Mouse (Mus musculus) midbrain, embryonic 12.5 days (tissue): ENCODE results near the gene Flt3l. TPM values are rescaled to one million over a fixed set of nuclear protein-coding genes. Genes with fewer than 3 reads are reported as not detected.
"Not testable (repeated sequence)": the region's sequence is repeated elsewhere in the genome, so short reads cannot be mapped to it uniquely, and the experiment has no call there.

ENCODE experiments used
- ATAC-seq: fragments of 200-750 bp; cut with Nextera tagmentation; 2 replicates; pipeline ENCODE4 v1.8.0; 2017; ENCODE audit warnings: low read depth, moderate TSS enrichment, moderate library complexity; ENCODE audit not compliant: low FRiP score
- H3K27ac ChIP-seq: fragments of 300-500 bp; sonication (generic); replicated peaks from 2 replicates; pipeline ENCODE4 v1.5.1; 2016; ENCODE audit warnings: mild to moderate bottlenecking
- H3K27me3 ChIP-seq: fragments of 300-500 bp; sonication (generic); 2 replicates; pipeline ENCODE4 v1.6.1; 2016; ENCODE audit warnings: mild to moderate bottlenecking
- H3K36me3 ChIP-seq: fragments of 300-500 bp; sonication (generic); 2 replicates; pipeline ENCODE4 v1.6.1; 2016
- H3K4me1 ChIP-seq: fragments of 300-500 bp; sonication (generic); 2 replicates; pipeline ENCODE4 v1.6.1; 2016
- H3K4me2 ChIP-seq: fragments of 300-500 bp; sonication (generic); replicated peaks from 2 replicates; pipeline ENCODE4 v1.6.1; 2016; ENCODE audit warnings: mild to moderate bottlenecking, moderate library complexity
- H3K4me3 ChIP-seq: fragments of 300-500 bp; sonication (generic); 2 replicates; pipeline ENCODE4 v1.5.1; 2016; ENCODE audit warnings: mild to moderate bottlenecking
- H3K9ac ChIP-seq: fragments of 300-500 bp; sonication (generic); replicated peaks from 2 replicates; pipeline ENCODE4 v1.6.1; 2016; ENCODE audit warnings: mild to moderate bottlenecking, moderate library complexity
- H3K9me3 ChIP-seq: fragments of 300-500 bp; sonication (generic); 2 replicates; pipeline ENCODE4 v1.6.1; 2016; ENCODE audit warnings: mild to moderate bottlenecking
- WGBS: fragments of 180-500 bp; shearing (Covaris S2); methylation state at CpG from one replicate; pipeline ENCODE4 v1.1.7; 2016; 5-methylcytosine and 5-hydroxymethylcytosine counted together
- polyA plus RNA-seq: library from polyadenylated mRNA; unstranded; fragments of >200 nt; fragmentation: Nextera tagmentation; extraction: Ambion mirVana; gene quantifications from 2 replicates; pipeline ENCODE4 v1.2.1, GENCODE M21; 2016

Gene Flt3l
- polyA plus RNA-seq, 1 experiment from 2014 or later, result 1.2 TPM

DNA sequence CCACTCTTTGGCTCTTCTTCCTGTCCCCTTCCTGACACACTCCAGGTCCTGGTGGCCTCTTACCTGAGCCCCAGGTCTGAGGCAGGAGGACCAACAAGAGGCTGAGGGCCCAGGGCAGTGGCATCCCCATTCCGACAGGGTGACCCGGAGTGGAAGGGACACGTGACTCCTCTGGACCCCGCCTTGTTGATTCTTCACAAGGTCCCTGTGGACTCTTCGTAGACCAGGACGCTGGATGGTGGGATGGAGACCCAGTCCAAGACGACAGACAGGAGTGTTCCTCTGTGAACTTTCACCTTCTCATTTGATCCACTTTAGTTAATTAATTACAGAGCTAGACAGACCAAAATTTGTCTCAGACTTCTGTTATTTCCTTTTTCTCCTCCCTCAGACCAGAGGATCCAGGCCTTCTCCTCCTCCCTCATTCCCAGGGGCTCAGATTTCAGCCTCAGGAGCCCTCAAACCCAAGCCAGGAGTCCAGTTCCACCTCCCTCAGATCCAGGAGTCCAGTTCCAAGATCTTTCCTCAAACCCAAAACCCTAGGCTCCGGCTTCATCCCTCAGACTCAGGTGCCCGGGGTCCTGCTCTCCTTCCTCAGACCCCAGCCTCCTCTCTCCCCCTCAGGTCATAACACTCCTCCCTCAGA lies 33.2 kb downstream of the Flt3l start:
- H3K9me3 ChIP-seq, result no peaks in the 10 kb centered on the region
- no peak overlapping the region for H3K4me2 ChIP-seq
- H3K27me3 ChIP-seq, result no peaks in the 10 kb centered on the region
- no peak for ATAC-seq
- H3K27ac ChIP-seq, result no peak overlapping the region
- no peak overlapping the region for H3K4me3 ChIP-seq
- no peaks in the 10 kb centered on the region for H3K36me3 ChIP-seq
- H3K4me1 ChIP-seq, result peaks cover 6% of the 10 kb centered on the region; the same call in 1 of the 2 replicates
- WGBS, result 88% methylated on average over 9 of the region's 9 CpGs
- H3K9ac ChIP-seq, result no peak overlapping the region

DNA sequence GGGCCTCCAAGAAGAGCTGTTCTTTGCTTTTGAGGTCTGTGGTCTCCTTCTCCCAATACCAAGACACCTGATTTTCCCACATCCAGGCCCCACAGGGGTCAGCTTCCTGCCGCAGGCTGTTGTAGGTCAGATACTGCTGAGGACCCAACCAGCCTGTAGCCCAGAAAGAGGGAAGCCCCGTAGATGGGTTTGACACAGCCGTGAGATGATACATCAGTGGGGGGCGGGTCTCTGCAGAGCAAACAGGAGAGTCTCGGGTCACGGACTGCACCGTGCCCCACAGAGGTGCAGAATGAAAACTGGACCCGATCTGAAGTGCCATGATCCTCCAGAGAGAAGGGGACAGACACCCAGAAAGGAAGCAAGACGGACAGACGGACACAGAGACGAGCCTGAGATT lies 33.8 kb downstream of the Flt3l start:
- Histone ChIP-seq H3K27me3 (no peaks in the 10 kb centered on the region), H3K36me3 (no peaks in the 10 kb centered on the region), H3K27ac (no peak overlapping the region), H3K9me3 (no peaks in the 10 kb centered on the region), H3K4me2 (no peak overlapping the region), H3K4me3 (no peak overlapping the region), H3K9ac (no peak overlapping the region), H3K4me1 (peaks cover 6% of the 10 kb centered on the region; the same call in 1 of the 2 replicates)
- 92% methylated on average over 11 of the region's 11 CpGs for WGBS
- no peak for ATAC-seq

DNA sequence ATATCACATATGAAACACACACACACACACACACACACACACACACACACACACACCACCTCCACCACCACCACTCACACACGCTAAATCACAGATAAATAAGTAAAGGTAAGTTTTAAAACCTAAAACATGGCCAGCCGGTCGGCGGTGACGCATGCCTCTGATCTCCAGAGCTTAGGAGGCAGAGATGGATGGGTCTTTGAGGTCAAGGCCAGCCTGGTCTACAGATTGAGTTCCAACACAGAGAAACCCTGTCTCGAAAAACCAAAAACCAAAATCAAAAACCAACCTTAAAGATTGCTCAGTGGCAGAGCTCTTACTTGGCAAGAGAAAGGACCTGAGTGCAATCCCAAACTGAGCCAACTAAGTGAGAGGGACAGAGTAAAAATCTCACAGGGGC lies 36.2 kb downstream of the Flt3l start:
- ATAC-seq, result no peak
- Histone ChIP-seq H3K36me3 (no peaks in the 10 kb centered on the region), H3K4me2 (no peak overlapping the region), H3K27me3 (no peaks in the 10 kb centered on the region), H3K4me1 (no peaks in the 10 kb centered on the region), H3K27ac (no peak overlapping the region), H3K9me3 (no peaks in the 10 kb centered on the region), H3K9ac (no peak overlapping the region), H3K4me3 (no peak overlapping the region)
- WGBS, result 94% methylated on average over 6 of the region's 6 CpGs

DNA sequence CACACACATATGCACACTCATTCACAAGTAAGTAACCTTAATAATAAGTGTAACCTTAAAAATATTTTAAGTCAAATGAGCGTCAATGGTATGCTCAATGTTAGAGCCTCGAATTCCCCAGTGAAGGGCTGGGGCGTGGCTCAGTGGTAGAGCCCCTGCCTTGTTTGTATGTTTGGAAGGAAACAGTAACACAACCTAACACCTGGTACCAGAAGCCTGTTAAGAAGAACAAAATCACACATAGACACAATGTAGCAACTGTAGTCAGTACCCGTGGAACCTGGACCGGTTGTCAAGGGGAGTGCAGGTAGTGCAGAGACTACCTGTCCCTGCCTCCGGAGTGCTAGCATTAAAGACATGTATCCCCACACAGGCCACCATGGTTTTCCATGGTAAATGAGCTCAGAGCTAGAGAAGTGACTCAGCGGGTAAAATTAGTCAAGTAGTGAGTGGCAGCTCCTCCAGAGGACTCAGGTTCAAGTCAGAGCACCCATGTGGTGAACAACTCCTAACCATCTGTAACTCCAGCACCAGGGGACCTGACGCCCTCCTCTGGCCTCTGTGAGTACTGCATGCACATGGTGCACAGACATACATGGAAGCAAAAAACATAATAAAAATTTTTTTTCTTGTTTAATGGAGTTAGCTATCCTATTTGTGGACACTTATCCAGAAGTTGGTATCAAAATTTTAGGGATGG lies 37.5 kb downstream of the Flt3l start:
- H3K4me2 ChIP-seq, result no peak overlapping the region
- H3K27ac ChIP-seq, result no peak overlapping the region
- no peak overlapping the region for H3K9ac ChIP-seq
- H3K9me3 ChIP-seq, result no peaks in the 10 kb centered on the region
- 88% methylated on average over 8 of the region's 8 CpGs for WGBS
- no peaks in the 10 kb centered on the region for H3K27me3 ChIP-seq
- no peaks in the 10 kb centered on the region for H3K4me1 ChIP-seq
- no peaks in the 10 kb centered on the region for H3K36me3 ChIP-seq
- no peak for ATAC-seq
- H3K4me3 ChIP-seq, result no peak overlapping the region

DNA sequence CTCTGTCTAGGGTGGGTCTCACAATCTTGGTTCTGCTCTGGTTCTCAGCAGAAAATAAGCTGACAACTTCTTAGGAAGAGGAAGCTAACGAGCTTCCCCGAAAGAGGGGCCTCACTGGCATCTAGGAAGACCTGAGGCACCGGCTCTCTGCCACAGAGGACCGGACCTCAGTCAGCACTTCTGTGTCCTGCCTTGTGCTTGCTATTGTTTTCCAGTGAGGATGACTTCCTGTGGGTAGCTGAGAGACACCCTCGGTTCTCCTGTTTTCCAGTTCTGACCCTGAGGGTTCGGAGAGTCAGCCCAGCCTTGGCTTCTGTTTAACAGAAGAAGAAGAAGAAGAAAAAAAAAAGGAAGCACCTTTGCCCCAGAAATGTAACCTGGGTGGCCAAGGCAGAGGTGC lies 38.8 kb downstream of the Flt3l start:
- Histone ChIP-seq H3K27ac (no peak overlapping the region), H3K4me2 (no peak overlapping the region), H3K9me3 (no peaks in the 10 kb centered on the region), H3K27me3 (peaks cover 5% of the 10 kb centered on the region; the same call in 1 of the 2 replicates), H3K9ac (no peak overlapping the region), H3K36me3 (no peaks in the 10 kb centered on the region), H3K4me3 (no peak overlapping the region), H3K4me1 (no peaks in the 10 kb centered on the region)
- 76% methylated on average over 6 of the region's 6 CpGs for WGBS
- no peak for ATAC-seq

DNA sequence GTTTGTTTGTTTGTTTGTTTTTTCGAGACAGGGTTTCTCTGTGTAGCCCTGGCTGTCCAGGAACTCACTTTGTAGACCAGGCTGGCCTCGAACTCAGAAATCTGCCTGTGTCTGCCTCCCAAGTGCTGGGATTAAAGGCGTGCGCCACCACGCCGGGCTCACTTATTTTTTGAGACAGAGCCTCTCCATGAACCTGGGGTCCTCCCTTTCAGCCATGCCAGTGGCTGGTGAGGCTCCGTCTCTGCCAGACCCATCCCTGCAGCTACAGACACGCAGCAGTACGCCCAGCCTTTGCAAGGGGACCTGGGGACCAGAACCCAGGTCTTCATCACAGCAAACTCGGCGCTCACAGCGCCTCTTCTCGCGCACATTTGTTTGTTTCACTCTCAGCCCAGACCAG lies 40.3 kb downstream of the Flt3l start:
- not testable (repeated sequence) for H3K4me3 ChIP-seq, H3K4me2 ChIP-seq, H3K4me1 ChIP-seq, ATAC-seq, H3K9me3 ChIP-seq, H3K9ac ChIP-seq, H3K36me3 ChIP-seq, H3K27ac ChIP-seq
- H3K27me3 ChIP-seq, result peaks cover 14% of the 10 kb centered on the region; the same call in 1 of the 2 replicates
- WGBS, result 96% methylated on average over 14 of the region's 14 CpGs

DNA sequence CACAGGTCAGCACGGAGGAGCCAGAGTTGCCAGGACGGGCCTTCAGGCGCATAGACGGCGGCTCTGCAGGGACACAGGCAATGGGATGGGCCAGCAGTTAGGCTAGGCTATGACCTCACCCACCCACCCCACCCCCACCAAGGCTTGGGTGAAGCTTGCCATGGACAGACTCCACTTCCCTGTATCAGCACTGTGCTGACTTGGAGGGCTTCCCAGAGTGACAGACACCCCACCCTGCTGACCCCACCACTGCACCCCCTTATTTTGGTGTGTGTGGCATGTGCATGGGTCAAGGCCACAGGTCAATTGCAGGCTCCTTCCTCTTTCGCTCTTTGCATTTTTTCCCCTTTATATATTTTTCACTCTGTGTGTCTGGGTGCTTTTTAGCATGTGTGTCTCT lies 40.9 kb downstream of the Flt3l start:
- H3K4me1 ChIP-seq, result peaks cover 10% of the 10 kb centered on the region
- no peak overlapping the region for H3K4me2 ChIP-seq
- no peaks in the 10 kb centered on the region for H3K36me3 ChIP-seq
- 94% methylated on average over 6 of the region's 6 CpGs for WGBS
- no peak overlapping the region for H3K27ac ChIP-seq
- H3K9me3 ChIP-seq, result no peaks in the 10 kb centered on the region
- H3K27me3 ChIP-seq, result peaks cover 14% of the 10 kb centered on the region; the same call in 1 of the 2 replicates
- H3K4me3 ChIP-seq, result no peak overlapping the region
- ATAC-seq, result no peak
- H3K9ac ChIP-seq, result no peak overlapping the region

DNA sequence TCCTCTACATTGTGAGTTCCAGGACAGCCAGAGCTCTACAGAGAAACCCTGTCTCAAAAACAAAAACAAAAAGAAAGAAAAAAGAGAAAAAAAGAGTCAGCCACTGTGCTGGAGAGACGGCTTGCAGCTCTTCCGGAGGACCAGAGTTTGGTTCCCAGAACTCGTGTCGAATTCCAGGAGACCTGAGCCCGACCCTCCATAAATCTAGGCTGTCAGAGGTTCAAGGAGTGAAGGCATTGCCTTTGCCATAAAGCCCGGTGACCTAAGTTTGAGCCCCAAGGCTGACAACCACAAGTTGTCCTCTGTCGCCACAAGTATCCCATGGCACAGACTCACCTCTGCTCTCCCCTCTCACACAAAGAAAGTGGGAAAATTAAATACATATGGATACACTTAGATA lies 42.1 kb downstream of the Flt3l start:
- Histone ChIP-seq H3K4me2 (no peak overlapping the region), H3K27me3 (peaks cover 14% of the 10 kb centered on the region; the same call in 1 of the 2 replicates), H3K4me1 (peaks cover 10% of the 10 kb centered on the region), H3K9ac (no peak overlapping the region), H3K9me3 (no peaks in the 10 kb centered on the region), H3K27ac (no peak overlapping the region), H3K36me3 (no peaks in the 10 kb centered on the region), H3K4me3 (no peak overlapping the region)
- no peak for ATAC-seq
- WGBS, result 79% methylated on average over 7 of the region's 7 CpGs

DNA sequence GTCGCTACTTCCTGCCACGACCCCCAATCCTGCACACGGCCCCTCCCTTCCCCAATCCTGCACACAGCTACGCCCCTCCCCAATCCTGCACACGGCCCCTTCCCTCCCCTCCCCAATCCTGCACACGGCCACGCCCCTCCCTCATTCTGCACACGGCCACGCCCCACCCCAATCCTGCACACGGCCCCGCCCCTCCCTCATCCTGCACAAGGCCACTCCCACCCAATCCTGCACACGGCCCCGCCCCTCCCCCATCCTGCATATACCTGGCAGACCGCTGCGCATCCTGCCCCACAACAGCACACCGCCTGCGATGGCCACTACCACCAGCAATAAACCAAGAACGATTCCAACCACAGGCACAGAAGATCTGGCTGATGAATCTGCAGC lies 42.7 kb downstream of the Flt3l start:
- Histone ChIP-seq H3K4me1 (peaks cover 10% of the 10 kb centered on the region), H3K36me3 (peaks cover under 1% of the 10 kb centered on the region; the same call in 1 of the 2 replicates), H3K4me2 (no peak overlapping the region), H3K4me3 (no peak overlapping the region), H3K9me3 (no peaks in the 10 kb centered on the region), H3K27ac (no peak overlapping the region; the same call in 1 of the 2 replicates), H3K27me3 (peaks cover 14% of the 10 kb centered on the region; the same call in 1 of the 2 replicates), H3K9ac (no peak overlapping the region)
- 41% methylated on average over 11 of the region's 18 CpGs for WGBS
- ATAC-seq, result no peak

DNA sequence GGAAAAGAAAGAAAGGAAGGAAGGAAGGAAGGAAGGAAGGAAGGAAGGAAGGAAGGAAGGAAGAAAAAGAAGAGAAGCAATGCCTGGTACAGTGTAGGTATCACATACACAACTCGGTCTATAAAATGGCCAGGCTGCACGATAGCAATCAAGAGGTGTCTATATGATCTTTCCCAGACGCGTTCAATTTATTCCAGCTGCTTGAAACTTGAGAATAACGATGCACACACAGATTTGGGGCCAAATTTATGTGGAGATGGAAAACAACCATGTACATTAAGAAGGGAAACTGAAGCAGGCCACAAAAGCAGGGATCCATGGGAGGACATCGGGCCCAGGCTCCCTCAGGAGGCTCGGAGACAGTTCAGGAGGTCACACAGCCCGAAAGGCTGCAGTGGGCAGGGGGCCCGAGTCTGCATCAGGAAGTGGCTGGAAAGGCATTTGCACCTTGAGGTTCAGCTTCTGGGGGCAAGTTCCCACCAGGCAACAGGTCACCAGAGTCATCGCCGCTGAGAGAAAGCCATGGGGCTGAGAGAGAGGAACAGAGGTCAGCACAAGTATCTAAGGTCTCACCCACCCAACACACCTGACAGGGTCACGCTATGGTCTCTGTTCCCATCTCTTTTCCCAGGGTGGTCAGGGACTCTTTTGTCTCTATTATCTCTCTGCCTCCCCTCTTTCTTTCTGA lies 43.3 kb downstream of the Flt3l start:
- H3K27ac ChIP-seq, result no peak overlapping the region; the same call in 1 of the 2 replicates
- no peak for ATAC-seq
- H3K4me1 ChIP-seq, result peaks cover 10% of the 10 kb centered on the region
- H3K4me2 ChIP-seq, result no peak overlapping the region
- peaks cover 14% of the 10 kb centered on the region; the same call in 1 of the 2 replicates for H3K27me3 ChIP-seq
- 69% methylated on average over 12 of the region's 12 CpGs for WGBS
- peaks cover 4% of the 10 kb centered on the region; the same call in 1 of the 2 replicates for H3K36me3 ChIP-seq
- H3K9me3 ChIP-seq, result no peaks in the 10 kb centered on the region
- no peak overlapping the region for H3K4me3 ChIP-seq
- H3K9ac ChIP-seq, result no peak overlapping the region

DNA sequence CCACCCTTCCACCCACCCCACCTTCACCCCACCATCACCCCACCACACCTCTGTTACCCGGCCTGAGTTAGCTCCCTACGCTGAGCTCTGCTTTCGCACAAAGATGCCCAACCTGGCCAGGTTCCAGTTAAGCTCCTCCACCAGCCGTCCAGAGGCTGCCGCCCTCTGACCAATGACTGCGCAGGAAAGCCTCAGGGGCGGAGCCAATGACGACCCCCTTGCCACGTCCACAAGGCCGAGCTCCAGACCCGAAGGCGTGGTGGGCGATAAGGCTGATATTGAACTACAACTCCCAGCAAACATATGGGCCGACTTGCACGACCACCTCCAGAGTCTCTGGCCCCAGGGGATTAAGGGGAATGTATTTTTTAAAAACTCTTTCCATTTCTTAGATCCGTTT lies 44.2 kb downstream of the Flt3l start, which contains the start of gene Rcn3:
Gene Rcn3 (minus strand): TSS at position 174 of the 400 bp plus-strand sequence.
- H3K27ac ChIP-seq, result no peak within 1 kb of the TSS; the same call in 1 of the 2 replicates
- peak; percentile 93 for ATAC-seq
- WGBS, result 0% methylated on average over 16 of the region's 16 CpGs
- peaks cover 4% of the 10 kb centered on the region; the same call in 1 of the 2 replicates for H3K36me3 ChIP-seq
- peak within 1 kb of the TSS; percentile 74 for H3K4me2 ChIP-seq
- H3K27me3 ChIP-seq, result peaks cover 14% of the 10 kb centered on the region; the same call in 1 of the 2 replicates
- H3K4me1 ChIP-seq, result peaks cover 10% of the 10 kb centered on the region
- H3K9me3 ChIP-seq, result no peaks in the 10 kb centered on the region
- H3K9ac ChIP-seq, result peak within 1 kb of the TSS; percentile 58
- H3K4me3 ChIP-seq, result peak within 1 kb of the TSS; percentile 50
